Mouse (Mus musculus): ENCODE data around the gene Nfx1. TPM values are rescaled to one million over a fixed set of nuclear protein-coding genes. Genes with fewer than 3 reads are reported as not detected.
"Not testable (repeated sequence)": the region's sequence is repeated elsewhere in the genome, so short reads cannot be mapped to it uniquely, and the experiment has no call there.

The Nfx1 gene
- total RNA-seq (2021) = 10 to 100 TPM; 67.3 to 78.5 TPM

GRCm38 (mm10) chr4:40970842-40971701, at the start of gene Nfx1:
Gene Nfx1, plus strand, starts transcription at chr4:40970906.
- intact Hi-C loops (cut with DNase I) = loop anchor here (2.0 kb wide), 1 partner anchor 22 kb away; the partner anchor contains the start of genes Bag1 and Chmp5
- peak; percentile 96 to 97 for DNase-seq (ENCODE audit: low spot score in 2 of 2)

- DNase-seq (ENCODE audit: low spot score in 2 of 2) = no peak
- intact Hi-C loops (cut with DNase I) = no loop called here
Measured at GRCm38 (mm10) chr4:40921288-40921687, 49.4 kb upstream of the Nfx1 start.

GRCm38 (mm10) chr4:40923087-40923651, 47.5 kb upstream of the Nfx1 start:
- DNase-seq (ENCODE audit: low spot score in 2 of 2) = no peak
- intact Hi-C loops (cut with DNase I) = no loop called here

- intact Hi-C loops (cut with DNase I) = no loop called here
- no peak for DNase-seq (ENCODE audit: low spot score in 2 of 2)
Measured at GRCm38 (mm10) chr4:40925568-40925967, 45.1 kb upstream of the Nfx1 start.

- no peak for DNase-seq (ENCODE audit: low spot score in 2 of 2)
- intact Hi-C loops (cut with DNase I) = no loop called here
Measured at GRCm38 (mm10) chr4:40929046-40929445, 41.7 kb upstream of the Nfx1 start.

GRCm38 (mm10) chr4:40933694-40934093, 37.0 kb upstream of the Nfx1 start:
- intact Hi-C loops (cut with DNase I) = no loop called here
- no peak for DNase-seq (ENCODE audit: low spot score in 2 of 2)

GRCm38 (mm10) chr4:40934369-40934768, 36.3 kb upstream of the Nfx1 start:
- not testable (repeated sequence) for DNase-seq (ENCODE audit: low spot score in 2 of 2)

GRCm38 (mm10) chr4:40936175-40936839, 34.4 kb upstream of the Nfx1 start:
- peak; percentile 26 to 33 for DNase-seq (ENCODE audit: low spot score in 2 of 2)
- intact Hi-C loops (cut with DNase I) = no loop called here

More at GRCm38 (mm10) chr4:40934369-40934768, 36.3 kb upstream of the Nfx1 start:
- intact Hi-C loops (cut with DNase I) = not testable (repeated sequence)

GRCm38 (mm10) chr4:40938793-40939192, 31.9 kb upstream of the Nfx1 start:
- DNase-seq (ENCODE audit: low spot score in 2 of 2) = no peak
- intact Hi-C loops (cut with DNase I) = no loop called here

- intact Hi-C loops (cut with DNase I) = no loop called here
- DNase-seq (ENCODE audit: low spot score in 2 of 2) = no peak
Measured at GRCm38 (mm10) chr4:40943651-40944050, 27.1 kb upstream of the Nfx1 start.

GRCm38 (mm10) chr4:40946516-40947121, 24.1 kb upstream of the Nfx1 start:
- no peak for DNase-seq (ENCODE audit: low spot score in 2 of 2)
- intact Hi-C loops (cut with DNase I) = loop anchor here (5.0 kb wide), 1 partner anchor 189 kb away; the partner anchor contains the start of gene Smu1

- no peak for DNase-seq (ENCODE audit: low spot score in 2 of 2)
- intact Hi-C loops (cut with DNase I) = loop anchor here (2.0 to 5.0 kb wide), 2 partner anchors 23 to 190 kb away; partner anchors contain the start of genes Nfx1 and Smu1
Measured at GRCm38 (mm10) chr4:40947565-40948159, 23.0 kb upstream of the Nfx1 start.

GRCm38 (mm10) chr4:40948160-40948708, 22.5 kb upstream of the Nfx1 start, which contains the start of the genes Bag1 and Chmp5:
Gene Bag1, minus strand, starts transcription at chr4:40948294.
Gene Chmp5, plus strand, starts transcription at chr4:40948407.
- intact Hi-C loops (cut with DNase I) = loop anchor here (2.0 to 5.0 kb wide), 2 partner anchors 23 to 191 kb away; partner anchors contain the start of genes Nfx1 and Smu1
- peak; percentile 97 to 98 for DNase-seq (ENCODE audit: low spot score in 2 of 2)

GRCm38 (mm10) chr4:40953521-40953920, 17.2 kb upstream of the Nfx1 start:
- intact Hi-C loops (cut with DNase I) = no loop called here
- no peak for DNase-seq (ENCODE audit: low spot score in 2 of 2)

- intact Hi-C loops (cut with DNase I) = no loop called here
Measured at GRCm38 (mm10) chr4:40955942-40956341, 14.8 kb upstream of the Nfx1 start.

GRCm38 (mm10) chr4:40963536-40963935, 7.2 kb upstream of the Nfx1 start:
- DNase-seq (ENCODE audit: low spot score in 2 of 2) = no peak
- intact Hi-C loops (cut with DNase I) = no loop called here

More at GRCm38 (mm10) chr4:40955942-40956341, 14.8 kb upstream of the Nfx1 start:
- DNase-seq (ENCODE audit: low spot score in 2 of 2) = no peak

- intact Hi-C loops (cut with DNase I) = no loop called here
- no peak for DNase-seq (ENCODE audit: low spot score in 2 of 2)
Measured at GRCm38 (mm10) chr4:40969161-40969560, 1.5 kb upstream of the Nfx1 start.

GRCm38 (mm10) chr4:40969781-40970591, 720 bp upstream of the Nfx1 start:
- intact Hi-C loops (cut with DNase I) = loop anchor here (2.0 kb wide), 1 partner anchor 21 kb away; the partner anchor contains the start of genes Bag1 and Chmp5
- no peak for DNase-seq (ENCODE audit: low spot score in 2 of 2)
